Mouse (Mus musculus) heart, embryonic 11.5 days (tissue): ENCODE measurements around the gene Dlg2. TPM values are rescaled to one million over a fixed set of nuclear protein-coding genes. Genes with fewer than 3 reads are reported as not detected.
A peak's percentile ranks its signal among the peaks of the same experiment; 100 is the strongest.

Experiments
- ATAC-seq: fragments of 200-750 bp; cut with Nextera tagmentation; replicated peaks from 2 replicates; pipeline ENCODE4 v1.8.0; 2017; ENCODE audit warnings: moderate library complexity; ENCODE audit not compliant: insufficient number of reproducible peaks, low FRiP score, low TSS enrichment
- H3K27ac ChIP-seq: fragments of 300-500 bp; sonication (generic); 2 replicates; pipeline ENCODE4 v1.5.1; 2014; ENCODE audit warnings: mild to moderate bottlenecking, low read depth, low read length
- H3K27me3 ChIP-seq: fragments of 300-500 bp; sonication (generic); 2 replicates; pipeline ENCODE4 v1.6.1; 2014; ENCODE audit warnings: mild to moderate bottlenecking, low read length, mixed read lengths; ENCODE audit not compliant: control insufficient read depth, insufficient read depth
- H3K36me3 ChIP-seq: fragments of 300-500 bp; sonication (generic); 2 replicates; pipeline ENCODE4 v1.6.1; 2014; ENCODE audit warnings: mild to moderate bottlenecking, low read length, moderate library complexity, mixed read lengths; ENCODE audit not compliant: control insufficient read depth, insufficient read depth
- H3K4me1 ChIP-seq: fragments of 300-500 bp; sonication (generic); 2 replicates; pipeline ENCODE4 v1.6.1; 2014; ENCODE audit warnings: low read length; ENCODE audit not compliant: control insufficient read depth, insufficient read depth
- H3K4me2 ChIP-seq: fragments of 300-500 bp; sonication (generic); 2 replicates; pipeline ENCODE4 v1.6.1; 2014; ENCODE audit warnings: mild to moderate bottlenecking, moderate library complexity
- H3K4me3 ChIP-seq: fragments of 300-500 bp; sonication (generic); 2 replicates; pipeline ENCODE4 v1.5.1; 2014; ENCODE audit warnings: low read depth, low read length
- H3K9ac ChIP-seq: fragments of 300-500 bp; sonication (generic); 2 replicates; pipeline ENCODE4 v1.6.1; 2014; ENCODE audit warnings: mild to moderate bottlenecking, low read depth, low read length, moderate library complexity
- H3K9me3 ChIP-seq: fragments of 300-500 bp; sonication (generic); replicated peaks from 2 replicates; pipeline ENCODE4 v1.6.1; 2016; ENCODE audit warnings: low read length; ENCODE audit not compliant: control insufficient read depth
- WGBS: fragments of 180-500 bp; shearing (Covaris S2); extraction: QIAGEN DNeasy Blood & Tissue Kit; methylation state at CpG from one replicate; pipeline ENCODE4 v1.1.7; 2014; ENCODE audit not compliant: insufficient replicate concordance; 5-methylcytosine and 5-hydroxymethylcytosine counted together
- polyA plus RNA-seq: library from polyadenylated mRNA; unstranded; fragments of >200 nt; fragmentation: Nextera tagmentation; extraction: Ambion mirVana; gene quantifications from 2 replicates; pipeline ENCODE4 v1.2.1, GENCODE M21; 2014

Dlg2 gene
- polyA plus RNA-seq, 1 experiment from 2014 or later, result 8.5 TPM

DNA sequence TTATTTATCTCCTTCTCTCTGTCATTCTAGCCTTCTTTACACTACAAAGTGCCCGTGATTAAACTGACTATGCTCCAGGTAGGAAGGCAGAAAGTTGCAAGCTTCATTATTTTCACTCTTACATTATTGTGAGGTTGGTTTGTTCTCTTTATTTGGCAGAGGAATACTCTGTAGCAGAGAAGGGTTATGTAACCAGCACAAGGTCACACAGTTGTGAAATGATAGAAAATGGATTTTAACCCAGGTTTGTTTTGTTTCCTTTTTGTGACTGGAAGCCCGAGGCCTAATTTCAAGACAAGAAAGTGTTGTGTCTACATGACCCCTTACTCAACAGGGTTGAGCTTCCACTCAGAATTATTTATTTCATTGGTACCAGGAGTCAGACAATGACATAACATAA lies 609.6 kb downstream of the Dlg2 start:
- H3K4me1 ChIP-seq, result no peaks in the 10 kb centered on the region
- 66% methylated on average over 2 of the region's 2 CpGs for WGBS
- no peak overlapping the region for H3K27ac ChIP-seq
- no peak for ATAC-seq
- no peaks in the 10 kb centered on the region for H3K9me3 ChIP-seq
- H3K4me3 ChIP-seq, result no peak overlapping the region
- no peak overlapping the region for H3K9ac ChIP-seq
- H3K4me2 ChIP-seq, result no peak overlapping the region
- H3K27me3 ChIP-seq, result peaks cover 6% of the 10 kb centered on the region; the same call in 1 of the 2 replicates
- no peaks in the 10 kb centered on the region for H3K36me3 ChIP-seq

DNA sequence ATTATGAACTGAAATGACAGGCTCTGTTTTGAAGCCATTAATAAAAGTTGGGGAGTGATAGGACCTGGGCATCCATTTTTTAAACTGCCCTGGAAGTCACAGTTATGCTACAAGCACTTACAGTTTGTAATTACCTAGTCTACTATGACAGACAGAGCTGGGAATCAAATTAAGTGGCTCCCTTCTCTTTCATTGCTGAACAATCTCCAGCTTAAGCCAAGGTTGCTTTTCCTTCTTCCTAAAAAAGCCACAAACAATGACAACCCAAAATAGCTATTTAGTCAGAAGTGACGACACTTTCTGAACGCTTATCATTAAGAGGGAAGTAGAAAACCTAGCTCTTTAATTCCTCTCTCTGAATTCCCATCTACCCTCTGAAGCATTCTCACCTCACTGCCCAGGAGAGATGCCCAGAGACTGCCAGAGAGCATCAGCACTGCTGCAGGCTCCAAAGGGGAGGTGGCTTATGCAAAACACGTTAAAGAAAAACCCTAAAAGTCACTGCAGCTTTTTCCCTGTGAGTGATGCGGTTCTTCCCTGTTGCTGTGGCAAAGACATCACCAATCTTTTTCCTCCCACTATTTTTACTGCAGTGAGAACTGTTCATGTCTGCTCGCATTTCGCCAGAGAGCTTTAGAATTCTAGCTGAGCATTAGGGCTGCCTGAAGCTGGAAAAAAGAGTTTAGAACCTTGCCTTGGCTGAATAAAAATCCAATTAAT lies 612.9 kb downstream of the Dlg2 start:
- no peaks in the 10 kb centered on the region for H3K4me1 ChIP-seq
- no peak overlapping the region for H3K4me2 ChIP-seq
- no peak overlapping the region for H3K9ac ChIP-seq
- no peak for ATAC-seq
- peaks cover 6% of the 10 kb centered on the region; the same call in 1 of the 2 replicates for H3K27me3 ChIP-seq
- H3K4me3 ChIP-seq, result no peak overlapping the region
- 30% methylated on average over 6 of the region's 6 CpGs for WGBS
- no peaks in the 10 kb centered on the region for H3K9me3 ChIP-seq
- H3K36me3 ChIP-seq, result no peaks in the 10 kb centered on the region
- H3K27ac ChIP-seq, result no peak overlapping the region

GRCm38 (mm10) chr7:91090317-91090829 lies 613.9 kb downstream of the Dlg2 start:
- Histone ChIP-seq H3K9ac (no peak overlapping the region), H3K36me3 (no peaks in the 10 kb centered on the region), H3K9me3 (no peaks in the 10 kb centered on the region), H3K27ac (no peak overlapping the region), H3K4me2 (peak overlapping the region; percentile 61), H3K4me1 (no peaks in the 10 kb centered on the region), H3K4me3 (peak overlapping the region; percentile 21; the same call in 1 of the 2 replicates), H3K27me3 (peaks cover 6% of the 10 kb centered on the region; the same call in 1 of the 2 replicates)
- ATAC-seq, result no peak
- WGBS, result 57% methylated on average over 5 of the region's 5 CpGs

DNA sequence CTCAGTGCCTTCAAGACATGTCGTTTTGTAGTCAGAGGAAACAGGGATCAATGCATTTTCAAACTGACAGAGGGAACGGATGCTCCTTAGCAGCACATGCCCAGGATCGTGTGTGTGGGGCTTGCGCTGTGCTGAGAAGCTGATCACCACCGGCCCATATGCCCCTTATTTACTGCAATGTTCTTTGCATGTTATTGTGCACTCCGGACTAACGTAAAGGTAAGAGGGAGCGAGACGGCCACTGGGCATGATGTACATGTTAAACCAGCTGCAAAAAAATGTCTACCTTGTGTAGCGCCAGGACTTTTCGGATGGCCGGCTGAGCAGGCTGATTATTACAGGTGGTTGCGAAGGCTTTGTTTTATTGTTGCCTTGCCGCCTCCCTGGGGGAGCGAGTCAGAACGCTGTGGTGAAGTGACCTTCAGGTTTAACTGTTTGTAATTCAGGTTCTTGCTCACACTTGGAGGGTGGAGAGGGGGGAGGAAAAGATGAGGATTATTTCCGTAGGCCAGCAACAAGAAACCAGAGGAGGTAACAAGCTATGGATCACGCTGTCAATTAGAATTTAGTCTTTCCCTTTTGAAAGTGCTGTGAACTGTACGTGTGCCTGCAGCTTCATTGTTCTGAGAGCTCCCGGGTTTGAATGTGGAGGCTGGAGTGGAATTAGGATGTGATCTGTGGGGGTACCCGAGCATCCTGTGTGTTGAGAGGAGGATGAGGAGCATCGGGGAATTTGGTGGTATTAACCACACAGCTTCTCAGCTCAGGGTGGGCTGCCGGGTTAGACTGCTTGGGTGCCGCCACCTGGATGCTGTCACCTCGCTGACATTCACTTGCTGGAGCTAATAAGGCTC lies 614.6 kb downstream of the Dlg2 start:
- H3K9ac ChIP-seq, result no peak overlapping the region
- WGBS, result 23% methylated on average over 25 of the region's 25 CpGs
- H3K36me3 ChIP-seq, result no peaks in the 10 kb centered on the region
- peaks cover 6% of the 10 kb centered on the region; the same call in 1 of the 2 replicates for H3K27me3 ChIP-seq
- no peaks in the 10 kb centered on the region for H3K9me3 ChIP-seq
- no peak for ATAC-seq
- H3K4me2 ChIP-seq, result peak overlapping the region; percentile 61
- peak overlapping the region; percentile 21 for H3K4me3 ChIP-seq
- no peak overlapping the region for H3K27ac ChIP-seq
- H3K4me1 ChIP-seq, result no peaks in the 10 kb centered on the region

GRCm38 (mm10) chr7:91096467-91096866 lies 620.0 kb downstream of the Dlg2 start:
- ATAC-seq, result no peak
- Histone ChIP-seq H3K27ac (no peak overlapping the region), H3K4me2 (no peak overlapping the region), H3K4me3 (no peak overlapping the region), H3K4me1 (no peaks in the 10 kb centered on the region), H3K27me3 (no peaks in the 10 kb centered on the region), H3K9ac (no peak overlapping the region), H3K36me3 (no peaks in the 10 kb centered on the region), H3K9me3 (no peaks in the 10 kb centered on the region)
- WGBS, result 86% methylated on average over 7 of the region's 7 CpGs

- H3K4me1 ChIP-seq, result no peaks in the 10 kb centered on the region
- no peak overlapping the region for H3K4me3 ChIP-seq
- no peak overlapping the region for H3K9ac ChIP-seq
- WGBS, result 70% methylated on average over 3 of the region's 3 CpGs
- H3K4me2 ChIP-seq, result no peak overlapping the region
- no peaks in the 10 kb centered on the region for H3K9me3 ChIP-seq
- no peak overlapping the region for H3K27ac ChIP-seq
- H3K36me3 ChIP-seq, result no peaks in the 10 kb centered on the region
- H3K27me3 ChIP-seq, result no peaks in the 10 kb centered on the region
- no peak for ATAC-seq
These were observed 622.0 kb downstream of the Dlg2 start for GRCm38 (mm10) chr7:91098521-91098920.

- ATAC-seq, result no peak
- no peak overlapping the region for H3K4me3 ChIP-seq
- no peak overlapping the region for H3K9ac ChIP-seq
- H3K27ac ChIP-seq, result no peak overlapping the region
- no peaks in the 10 kb centered on the region for H3K4me1 ChIP-seq
- H3K4me2 ChIP-seq, result no peak overlapping the region
- no peaks in the 10 kb centered on the region for H3K27me3 ChIP-seq
- no peaks in the 10 kb centered on the region for H3K36me3 ChIP-seq
- 70% methylated on average over 3 of the region's 3 CpGs for WGBS
- no peaks in the 10 kb centered on the region for H3K9me3 ChIP-seq
These were observed 633.1 kb downstream of the Dlg2 start for GRCm38 (mm10) chr7:91109575-91109974.

- no peaks in the 10 kb centered on the region for H3K36me3 ChIP-seq
- 61% methylated on average over 4 of the region's 4 CpGs for WGBS
- no peak overlapping the region for H3K27ac ChIP-seq
- no peak overlapping the region for H3K4me2 ChIP-seq
- no peak overlapping the region for H3K9ac ChIP-seq
- H3K4me3 ChIP-seq, result no peak overlapping the region
- ATAC-seq, result no peak
- no peaks in the 10 kb centered on the region for H3K4me1 ChIP-seq
- H3K27me3 ChIP-seq, result no peaks in the 10 kb centered on the region
- no peaks in the 10 kb centered on the region for H3K9me3 ChIP-seq
These were observed 655.7 kb downstream of the Dlg2 start for GRCm38 (mm10) chr7:91132128-91132527.
